Mouse (Mus musculus) megakaryocyte, embryonic 14.5 days (primary cell): ENCODE data around the gene Cd5. TPM values are rescaled to one million over a fixed set of nuclear protein-coding genes. Genes with fewer than 3 reads are reported as not detected.

Source experiments
- H3K27me3 ChIP-seq: replicated peaks from 2 replicates; pipeline ENCODE3; 2012; ENCODE audit warnings: inconsistent platforms
- H3K36me3 ChIP-seq: replicated peaks from 2 replicates; pipeline ENCODE3; 2012; ENCODE audit warnings: low read length, inconsistent platforms, mixed read lengths
- H3K4me1 ChIP-seq: 2 replicates; pipeline ENCODE4 v1.6.1; 2012; ENCODE audit warnings: inconsistent platforms
- H3K4me3 ChIP-seq: replicated peaks from 2 replicates; pipeline ENCODE3; 2012; ENCODE audit warnings: moderate library complexity, mild to moderate bottlenecking, inconsistent platforms
- H3K9me3 ChIP-seq: 2 replicates; pipeline ENCODE4 v1.6.1; 2012; ENCODE audit warnings: inconsistent platforms
- FLI1 ChIP-seq: IDR thresholded peaks from 2 replicates; pipeline ENCODE4 v1.6.1; 2012; ENCODE audit warnings: low read length, inconsistent platforms, mixed read lengths
- GATA1 ChIP-seq: IDR thresholded peaks from 3 replicates; pipeline ENCODE4 v1.6.1; 2012; ENCODE audit warnings: mixed read lengths, low read length, inconsistent platforms, borderline replicate concordance
- polyA plus RNA-seq: library from polyadenylated mRNA; stranded (reverse); fragments of >175 nt; gene quantifications from 2 replicates; pipeline ENCODE4 v1.2.3, GENCODE M21; 2012; ENCODE audit warnings: low replicate concordance; ENCODE audit not compliant: insufficient read depth

The Cd5 gene
- polyA plus RNA-seq, 1 experiment = not detected

DNA sequence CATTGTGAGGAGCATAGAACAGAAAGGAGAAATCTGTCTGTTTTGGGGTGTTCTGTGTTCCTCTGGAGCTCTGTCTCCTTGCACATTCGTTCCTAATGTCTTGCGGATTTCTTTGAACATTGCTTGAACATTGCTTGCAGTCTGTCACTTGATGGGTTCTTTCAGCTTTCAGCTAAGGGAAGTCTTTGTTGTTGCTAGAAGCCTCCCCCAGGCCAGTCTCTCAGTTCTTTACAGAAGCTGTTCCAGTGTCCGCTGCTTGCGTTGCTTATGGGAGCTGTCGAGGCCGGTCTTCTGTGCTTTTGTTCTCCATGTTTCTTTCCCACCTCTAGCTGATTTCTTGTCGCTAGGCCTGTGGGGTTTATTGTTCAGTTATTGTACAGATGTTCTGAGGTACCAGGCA is 43.0 kb downstream of the Cd5 start:
- TF ChIP-seq GATA1 (no peak), FLI1 (no peak)
- Histone ChIP-seq H3K4me3 (no peak overlapping the region), H3K4me1 (peaks cover 99% of the 10 kb centered on the region), H3K9me3 (no peaks in the 10 kb centered on the region), H3K36me3 (peaks cover 48% of the 10 kb centered on the region), H3K27me3 (no peaks in the 10 kb centered on the region)

DNA sequence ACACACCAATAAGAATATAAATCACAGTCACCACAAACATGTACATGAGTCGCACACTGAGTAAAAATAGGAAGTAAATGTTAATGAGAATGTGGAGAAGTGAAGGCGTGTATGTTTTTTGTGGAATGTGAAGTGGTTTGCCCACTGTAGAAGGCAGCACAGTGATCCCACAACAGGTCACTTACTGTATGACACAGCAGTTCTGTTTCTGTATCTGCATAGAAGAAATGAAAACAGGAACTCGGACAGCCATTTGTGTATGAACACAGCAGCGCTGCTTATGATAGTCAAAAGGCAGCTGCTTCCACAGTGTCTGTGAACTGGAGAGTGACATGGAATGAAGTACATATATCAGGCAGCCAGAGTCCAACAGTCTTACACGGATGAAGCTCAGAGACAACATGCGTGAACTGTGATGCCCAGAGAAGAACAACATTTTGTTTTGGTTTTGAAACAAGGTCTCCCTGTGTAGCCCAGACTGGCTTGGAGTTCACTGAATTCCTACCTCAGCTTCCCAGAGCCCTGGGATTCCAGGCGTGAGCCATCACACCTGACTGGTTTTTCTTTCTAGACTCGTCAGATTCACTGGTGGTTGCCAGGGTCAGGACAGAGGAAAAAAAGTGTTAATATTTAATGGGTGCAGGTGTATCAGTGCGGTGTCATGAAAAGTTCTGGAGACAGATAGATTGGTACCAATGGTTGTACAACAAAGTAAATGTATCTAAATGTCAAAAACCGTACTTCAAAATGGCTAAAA is 44.7 kb downstream of the Cd5 start:
- Histone ChIP-seq H3K4me1 (peaks cover 99% of the 10 kb centered on the region), H3K4me3 (peak overlapping the region; percentile 86), H3K27me3 (no peaks in the 10 kb centered on the region), H3K9me3 (no peaks in the 10 kb centered on the region), H3K36me3 (peaks cover 34% of the 10 kb centered on the region)
- TF ChIP-seq GATA1 (no peak), FLI1 (no peak)

DNA sequence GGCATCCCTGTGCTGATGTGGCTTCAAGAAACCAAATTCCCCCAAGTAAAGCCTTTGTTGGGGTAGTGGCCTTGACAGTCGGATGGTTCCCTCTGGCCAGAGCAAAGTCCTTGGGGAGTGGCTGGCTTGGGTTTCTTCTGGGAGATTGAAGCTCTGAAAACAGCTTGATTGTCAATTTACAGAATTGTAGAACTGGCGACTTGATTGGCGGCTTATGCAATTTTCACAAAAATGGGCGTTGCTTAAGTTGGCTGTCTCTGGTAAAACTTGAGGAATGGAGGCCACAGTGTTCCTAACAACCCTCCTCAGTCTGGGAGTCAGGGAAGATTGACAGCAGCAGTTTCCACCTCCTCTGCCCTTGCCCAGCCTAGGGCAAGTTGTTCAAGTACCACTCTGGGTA is 46.4 kb downstream of the Cd5 start:
- no peaks in the 10 kb centered on the region for H3K9me3 ChIP-seq
- no peak for TF ChIP-seq FLI1
- no peak for TF ChIP-seq GATA1
- H3K36me3 ChIP-seq = peaks cover 34% of the 10 kb centered on the region
- no peaks in the 10 kb centered on the region for H3K27me3 ChIP-seq
- H3K4me3 ChIP-seq = peak overlapping the region; percentile 73
- H3K4me1 ChIP-seq = peaks cover 94% of the 10 kb centered on the region

DNA sequence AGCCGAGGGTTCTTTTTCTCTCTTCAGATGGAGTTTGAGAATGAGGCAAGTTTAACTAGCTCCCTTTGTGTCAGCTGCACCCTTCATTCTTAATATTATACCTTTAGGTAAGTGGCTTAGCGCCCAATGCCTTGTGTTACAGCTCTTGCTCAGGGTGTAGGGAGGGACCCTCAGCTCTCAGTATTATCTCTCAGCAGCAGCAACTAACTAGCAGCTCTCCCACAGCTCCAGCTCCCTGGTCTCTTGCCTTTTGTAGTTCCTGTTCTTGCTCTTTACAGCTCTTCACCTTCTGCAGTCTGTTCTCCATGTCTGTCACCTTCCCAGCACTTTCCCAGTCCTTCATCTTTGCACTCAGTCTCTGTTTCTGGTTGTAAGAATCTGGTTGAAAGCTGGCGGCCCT is 47.1 kb downstream of the Cd5 start:
- Histone ChIP-seq H3K4me1 (peaks cover 92% of the 10 kb centered on the region), H3K4me3 (peak overlapping the region; percentile 47), H3K36me3 (peaks cover 34% of the 10 kb centered on the region), H3K27me3 (no peaks in the 10 kb centered on the region), H3K9me3 (no peaks in the 10 kb centered on the region)
- no peak for TF ChIP-seq FLI1

DNA sequence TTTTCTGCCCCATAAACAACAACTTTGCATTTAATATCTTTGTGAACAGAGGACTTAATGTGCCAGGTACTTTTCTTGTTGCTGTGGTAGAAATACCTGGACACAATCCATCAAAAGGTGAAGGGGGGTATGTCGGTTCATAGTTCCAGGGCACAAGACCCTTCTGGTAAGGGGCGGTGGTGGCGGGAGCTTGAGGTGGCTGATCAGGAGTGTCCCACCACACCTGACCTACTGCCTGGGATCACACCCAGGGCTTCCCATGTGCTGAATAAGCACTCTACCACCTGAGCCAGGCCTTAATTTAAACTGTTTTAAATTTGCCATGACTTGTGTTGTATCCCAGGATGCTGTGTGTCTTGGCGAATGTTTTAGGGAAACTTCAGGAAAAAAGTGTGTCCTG is 47.7 kb downstream of the Cd5 start:
- TF ChIP-seq GATA1 (no peak), FLI1 (no peak)
- Histone ChIP-seq H3K27me3 (no peaks in the 10 kb centered on the region), H3K4me3 (no peak overlapping the region), H3K9me3 (no peaks in the 10 kb centered on the region), H3K36me3 (peaks cover 34% of the 10 kb centered on the region), H3K4me1 (peaks cover 92% of the 10 kb centered on the region)

DNA sequence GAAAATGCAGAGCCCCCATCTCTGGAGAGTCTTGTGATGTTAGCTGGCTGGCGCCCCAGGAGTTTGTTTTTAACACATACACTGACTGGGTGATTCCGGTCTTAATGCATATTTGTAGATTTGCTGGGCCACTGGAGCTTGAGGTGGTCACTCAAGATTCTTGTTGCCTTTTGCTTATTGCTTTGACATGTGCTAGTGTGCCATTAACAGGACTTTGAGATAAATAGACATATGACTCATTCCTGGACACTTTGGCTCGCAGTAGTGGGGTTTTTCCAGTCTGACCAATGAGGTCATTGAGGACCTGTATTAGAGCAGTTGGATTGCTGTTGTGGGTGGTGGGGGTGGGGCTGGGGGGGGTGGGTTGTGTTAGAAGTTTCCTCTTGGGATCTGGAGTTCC is 48.5 kb downstream of the Cd5 start:
- no peaks in the 10 kb centered on the region for H3K27me3 ChIP-seq
- H3K4me3 ChIP-seq = peak overlapping the region; percentile 99
- H3K9me3 ChIP-seq = no peaks in the 10 kb centered on the region
- peaks cover 33% of the 10 kb centered on the region for H3K36me3 ChIP-seq
- TF ChIP-seq FLI1 = no peak
- TF ChIP-seq GATA1 = no peak
- peaks cover 92% of the 10 kb centered on the region for H3K4me1 ChIP-seq

DNA sequence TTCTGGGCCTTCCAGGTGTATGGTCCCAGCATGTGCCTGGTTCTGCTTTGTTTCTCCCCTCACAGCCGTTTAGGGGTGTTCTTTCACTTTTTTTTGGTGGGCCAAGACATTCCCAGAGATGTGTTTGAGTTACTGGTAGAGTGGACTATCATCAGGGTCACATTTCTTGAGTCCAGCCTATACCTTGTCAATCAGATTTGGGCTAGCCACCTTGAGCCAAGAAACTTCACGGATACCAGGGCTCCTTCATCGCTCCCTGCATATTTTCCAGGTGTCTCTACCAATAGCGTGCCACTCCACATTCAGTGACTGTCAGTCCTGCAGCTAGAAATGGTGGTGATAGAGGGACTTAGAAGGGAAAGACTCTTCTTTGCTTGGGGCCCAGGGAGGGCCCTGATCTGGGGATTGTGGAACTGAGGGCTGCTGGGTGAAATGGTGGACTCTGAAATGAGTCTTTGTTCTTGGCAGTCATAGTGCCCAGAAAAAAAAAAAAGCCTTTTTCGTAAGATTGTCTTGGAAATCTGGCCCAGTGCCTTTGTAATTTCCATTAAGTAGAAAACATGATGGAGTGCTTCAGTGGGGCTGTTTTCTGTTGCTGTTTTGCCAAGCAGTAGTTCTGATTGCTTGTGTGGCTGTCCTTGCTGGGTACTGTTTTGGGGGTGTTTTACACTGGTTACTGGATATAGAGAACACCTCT is 49.2 kb downstream of the Cd5 start:
- TF ChIP-seq FLI1 (no peak), GATA1 (no peak)
- Histone ChIP-seq H3K27me3 (peaks cover 2% of the 10 kb centered on the region), H3K4me1 (peaks cover 93% of the 10 kb centered on the region), H3K4me3 (peak overlapping the region; percentile 99), H3K9me3 (no peaks in the 10 kb centered on the region), H3K36me3 (peaks cover 29% of the 10 kb centered on the region)

DNA sequence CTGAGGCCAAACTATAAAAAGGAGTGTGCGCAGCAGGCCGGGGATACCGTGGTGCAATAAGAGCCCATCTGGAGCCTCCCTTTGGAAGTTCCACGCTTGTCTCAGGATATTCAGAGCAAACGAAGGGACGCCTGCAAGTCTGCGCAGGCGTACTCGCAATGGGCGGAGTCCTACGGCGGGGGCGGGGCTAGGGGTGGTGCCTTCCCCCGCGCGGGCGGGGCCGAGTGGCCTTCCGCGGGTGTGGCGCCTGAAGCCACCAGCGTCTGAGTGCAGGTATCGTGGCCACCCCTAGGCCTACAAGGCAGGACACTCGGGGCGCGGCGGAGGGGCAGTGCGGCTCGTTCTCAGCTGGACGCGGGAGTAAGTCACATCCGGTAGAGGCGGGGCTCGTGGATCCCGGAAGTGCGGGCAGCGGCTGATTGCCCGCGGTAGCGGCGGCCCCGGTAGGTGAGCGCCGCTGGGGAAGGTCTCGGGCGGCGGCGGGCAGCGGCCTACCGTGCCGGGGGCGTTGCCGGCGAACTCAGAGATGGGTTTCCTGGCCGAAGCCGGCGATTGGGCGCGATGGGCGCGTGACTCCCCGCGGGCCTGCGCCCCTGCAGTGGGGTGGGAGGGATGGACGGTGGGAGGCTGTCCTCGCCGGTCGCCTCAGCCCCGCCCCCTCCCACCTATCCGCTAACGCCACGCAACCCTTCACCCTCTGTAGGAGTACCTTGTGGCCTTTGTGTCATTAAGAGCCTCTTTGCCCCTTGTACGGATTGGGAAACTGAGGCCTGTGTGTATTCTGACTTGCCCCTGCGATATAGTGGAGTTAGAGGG is 50.1 kb downstream of the Cd5 start, which contains the start of gene Vps37c:
Gene Vps37c (plus strand): TSS at position 199 of the 816 bp plus-strand sequence.
- Histone ChIP-seq H3K9me3 (no peaks in the 10 kb centered on the region), H3K27me3 (peaks cover 7% of the 10 kb centered on the region), H3K36me3 (peaks cover 25% of the 10 kb centered on the region), H3K4me3 (peak within 1 kb of the TSS; percentile 99), H3K4me1 (peaks cover 93% of the 10 kb centered on the region)
- TF ChIP-seq GATA1 (no peak), FLI1 (peak; percentile 26; the same call in 1 of the 2 replicates)

DNA sequence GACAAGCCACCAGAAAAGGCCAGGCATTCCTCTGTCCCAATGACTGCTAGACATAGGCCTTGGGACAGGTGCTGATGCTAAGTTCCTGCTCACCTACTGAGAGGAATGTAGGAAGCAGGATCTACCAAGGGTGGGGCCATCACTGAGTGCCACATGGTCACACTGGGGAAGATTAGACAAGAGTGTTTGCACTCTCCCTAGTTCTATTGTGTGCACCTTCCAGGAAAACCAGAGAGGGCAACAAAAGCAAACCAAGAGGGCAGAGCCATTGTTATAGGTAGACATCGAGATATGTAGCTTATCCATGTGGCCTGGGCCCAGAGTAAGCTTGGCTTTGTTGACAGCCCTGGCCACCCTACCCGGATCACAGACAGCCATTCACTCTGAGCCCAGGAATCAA is 53.1 kb downstream of the Cd5 start:
- TF ChIP-seq GATA1 (no peak), FLI1 (no peak)
- Histone ChIP-seq H3K27me3 (peaks cover 13% of the 10 kb centered on the region), H3K36me3 (peaks cover 1% of the 10 kb centered on the region), H3K9me3 (no peaks in the 10 kb centered on the region), H3K4me3 (no peak overlapping the region), H3K4me1 (peaks cover 83% of the 10 kb centered on the region)

DNA sequence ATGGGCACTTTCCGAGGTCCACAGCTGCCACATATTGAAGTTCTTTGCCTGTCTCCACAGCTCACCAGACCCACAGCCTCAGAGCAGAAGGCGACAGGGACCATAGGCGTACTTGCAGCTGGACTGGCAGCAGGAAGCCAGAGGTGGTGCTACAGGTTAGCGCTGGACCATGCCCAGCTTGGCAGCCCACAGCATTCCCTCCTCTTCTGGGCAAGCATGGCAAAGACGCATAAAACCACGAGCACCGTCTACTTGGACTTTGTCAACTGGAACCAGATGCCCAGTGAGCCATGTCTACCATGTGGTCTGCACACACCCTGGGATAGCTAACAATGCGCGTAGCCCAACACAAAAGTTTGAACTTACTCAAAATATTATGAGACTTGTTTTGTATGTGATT is 53.7 kb downstream of the Cd5 start:
- TF ChIP-seq GATA1 (no peak), FLI1 (no peak)
- no peaks in the 10 kb centered on the region for H3K36me3 ChIP-seq
- no peaks in the 10 kb centered on the region for H3K9me3 ChIP-seq
- peaks cover 76% of the 10 kb centered on the region for H3K4me1 ChIP-seq
- H3K27me3 ChIP-seq = peaks cover 13% of the 10 kb centered on the region
- H3K4me3 ChIP-seq = peak overlapping the region; percentile 57
